Mouse (Mus musculus) small intestine, adult 2 months (tissue): Measurements from ENCODE around the gene Abcc4.

ENCODE experiments used
- CTCF ChIP-seq: fragments of 200-500 bp; IDR thresholded peaks from 2 replicates; pipeline ENCODE4 v1.5.1; 2012; ENCODE audit warnings: low read depth, mild to moderate bottlenecking, control low read depth, inconsistent platforms, low read length, moderate library complexity, mixed read lengths; ENCODE audit not compliant: insufficient replicate concordance, insufficient read length; ENCODE audit errors: extremely low read depth
- POLR2A ChIP-seq: fragments of 200-500 bp; IDR thresholded peaks from 2 replicates; pipeline ENCODE4 v1.6.1; 2012; ENCODE audit warnings: low read depth, mild to moderate bottlenecking, control low read depth, inconsistent platforms, low read length, moderate library complexity

- TF ChIP-seq CTCF (no peak), POLR2A (no peak)
Measured at GRCm38 (mm10) chr14:118694321-118694720, 11.7 kb downstream of the Abcc4 start.
